Mouse (Mus musculus): ENCODE results near the gene Arhgap27.
"Not testable (repeated sequence)": the region's sequence is repeated elsewhere in the genome, so short reads cannot be mapped to it uniquely, and the experiment has no call there.

The Arhgap27 gene

DNA sequence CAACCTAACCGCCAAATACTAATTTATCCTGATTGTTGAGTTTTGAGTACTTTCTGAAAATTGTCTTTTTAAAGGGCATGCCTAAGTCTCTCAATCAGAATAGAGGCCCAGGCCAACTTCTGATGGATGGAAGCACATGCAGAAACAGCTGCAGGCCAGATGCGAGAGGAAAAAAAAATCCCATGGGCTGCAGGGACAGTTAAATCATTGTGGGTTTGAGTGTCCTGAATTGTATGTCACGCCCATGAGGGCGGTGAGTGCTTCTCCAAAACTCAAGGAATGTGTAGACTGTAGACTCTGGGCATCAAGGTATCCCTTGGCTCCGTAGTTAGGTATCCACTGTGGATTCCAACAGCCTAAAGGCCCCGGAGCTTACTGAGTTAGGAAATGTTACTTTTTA, 69.4 kb downstream of the Arhgap27 start:
- DNase-seq (ENCODE audit: low spot score in 2 of 2), result no peak

DNA sequence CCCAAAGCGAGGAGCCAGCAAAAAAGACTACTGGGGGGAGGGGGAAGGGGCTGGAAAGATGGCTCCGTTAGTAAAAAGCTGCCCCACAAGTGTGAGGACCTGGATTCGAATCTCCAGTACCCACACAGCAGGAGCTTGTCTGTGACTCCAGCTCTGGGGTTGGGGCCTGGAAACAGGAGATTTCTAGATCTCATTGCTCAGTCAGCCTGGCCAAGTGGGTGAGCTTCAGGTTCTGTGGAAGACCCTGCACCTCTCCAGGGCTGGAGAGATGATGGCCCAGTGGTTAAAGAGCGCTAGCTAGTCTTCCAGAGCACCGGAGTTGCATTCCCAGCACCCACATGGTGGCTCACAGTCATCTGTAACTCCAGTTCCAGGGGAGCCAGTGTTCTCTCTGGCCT, 70.6 kb downstream of the Arhgap27 start:
- DNase-seq (ENCODE audit: low spot score in 2 of 2), result no peak

DNA sequence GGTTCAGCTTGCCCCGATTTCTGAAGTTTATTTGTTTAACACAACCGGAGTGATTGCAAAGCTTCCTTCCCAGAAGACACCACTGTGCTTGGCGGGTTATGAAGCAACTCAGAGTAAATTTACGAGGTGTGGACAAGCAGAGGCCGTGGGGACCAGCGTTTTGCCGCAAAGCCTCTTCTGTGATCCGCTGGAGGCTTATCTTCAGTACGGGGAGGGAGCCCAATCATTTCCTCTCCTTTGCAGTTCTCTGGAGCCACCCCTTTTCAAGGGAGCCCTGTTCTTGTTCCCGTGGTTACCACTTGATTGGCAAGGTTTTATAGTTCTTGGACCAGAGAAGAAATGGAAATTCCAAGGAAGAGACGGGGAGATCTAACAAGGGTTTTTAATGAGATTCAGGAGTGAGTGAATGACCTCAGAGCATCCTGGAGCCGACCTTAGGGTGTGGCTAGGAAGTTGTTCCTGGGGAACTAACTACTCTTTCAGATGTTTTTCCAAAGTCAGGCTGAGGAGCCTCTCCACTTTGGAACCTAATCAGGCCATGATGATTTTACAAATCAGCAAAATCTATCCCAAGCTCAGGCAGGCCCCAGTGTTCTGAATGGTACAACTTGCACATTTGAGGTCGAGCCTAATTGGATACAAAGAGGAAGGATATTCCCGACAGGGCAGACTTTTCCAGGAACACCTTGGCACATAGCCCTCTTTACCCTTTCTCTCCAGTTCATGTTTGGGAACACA, 71.2 kb downstream of the Arhgap27 start:
- DNase-seq (ENCODE audit: low spot score in 2 of 2), result no peak

DNA sequence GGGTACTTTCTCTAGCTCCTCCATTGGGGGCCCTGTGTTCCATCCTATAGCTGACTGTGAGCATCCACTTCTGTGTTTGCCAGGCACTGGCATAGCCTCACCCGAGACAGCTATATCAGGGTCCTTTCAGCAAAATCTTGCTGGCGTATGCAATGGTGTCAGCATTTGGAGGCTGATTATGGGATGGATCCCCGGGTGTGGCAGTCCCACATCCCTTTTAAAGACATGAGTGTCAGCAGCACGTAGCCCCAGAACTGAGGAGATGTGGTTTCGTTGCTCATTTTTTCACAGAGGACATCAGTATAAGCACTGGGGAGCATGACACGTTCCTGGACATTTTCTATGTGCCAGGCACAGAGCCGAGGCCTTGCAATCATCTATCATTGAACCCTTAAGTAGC, 72.7 kb downstream of the Arhgap27 start:
- not testable (repeated sequence) for DNase-seq (ENCODE audit: low spot score in 2 of 2)

DNA sequence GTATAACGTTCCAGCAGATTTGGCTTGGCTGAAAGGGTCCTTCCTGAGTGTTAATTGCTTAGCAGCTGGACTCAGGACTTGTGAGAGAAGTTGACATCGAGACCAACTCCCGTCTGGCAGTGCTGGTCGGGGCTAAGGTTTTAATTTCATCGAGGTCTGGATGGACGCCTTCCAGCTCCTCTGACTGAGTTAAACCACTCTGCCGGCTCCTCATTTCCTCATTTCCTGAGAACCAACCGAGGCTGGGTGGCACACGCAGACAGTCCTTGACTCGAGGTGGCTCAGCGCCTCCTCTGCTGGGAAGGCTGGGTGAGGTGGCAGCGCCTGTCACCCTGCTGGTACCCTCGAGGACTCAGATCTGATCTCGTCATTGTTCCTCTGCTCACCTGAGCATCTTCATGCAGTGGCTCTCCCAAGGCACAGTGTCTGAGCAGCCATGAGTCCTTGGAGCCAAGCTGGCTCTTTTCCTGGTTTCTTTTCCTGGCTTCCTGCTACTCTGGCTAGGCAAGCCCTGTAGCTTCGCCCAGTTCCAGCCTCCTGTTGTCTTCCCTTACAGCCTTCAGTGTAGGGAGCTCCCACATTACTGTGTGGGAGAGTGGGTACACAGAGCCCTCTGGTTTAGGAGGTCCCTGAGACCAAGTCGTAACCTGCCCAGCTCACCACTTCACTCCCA, 75.1 kb downstream of the Arhgap27 start:
- DNase-seq (ENCODE audit: low spot score in 2 of 2), result no peak

DNA sequence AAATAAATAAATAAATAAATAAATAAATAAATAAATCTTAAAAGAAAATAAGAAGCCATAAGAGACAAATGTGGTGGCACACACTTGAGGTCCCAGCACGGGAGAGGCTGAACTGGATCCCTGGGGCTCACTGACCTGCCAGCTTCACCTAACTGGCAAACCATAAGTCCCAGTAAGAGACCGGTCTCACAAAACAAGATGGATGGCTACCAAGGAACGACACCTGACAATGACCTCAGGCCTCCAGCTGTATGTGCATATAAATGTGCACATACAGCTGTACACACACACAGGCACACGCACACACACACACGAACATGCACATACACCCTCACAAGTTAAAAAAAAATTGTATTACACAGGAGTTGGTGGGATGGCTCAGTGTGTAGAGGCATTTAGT, 76.6 kb downstream of the Arhgap27 start:
- no peak for DNase-seq (ENCODE audit: low spot score in 2 of 2)

DNA sequence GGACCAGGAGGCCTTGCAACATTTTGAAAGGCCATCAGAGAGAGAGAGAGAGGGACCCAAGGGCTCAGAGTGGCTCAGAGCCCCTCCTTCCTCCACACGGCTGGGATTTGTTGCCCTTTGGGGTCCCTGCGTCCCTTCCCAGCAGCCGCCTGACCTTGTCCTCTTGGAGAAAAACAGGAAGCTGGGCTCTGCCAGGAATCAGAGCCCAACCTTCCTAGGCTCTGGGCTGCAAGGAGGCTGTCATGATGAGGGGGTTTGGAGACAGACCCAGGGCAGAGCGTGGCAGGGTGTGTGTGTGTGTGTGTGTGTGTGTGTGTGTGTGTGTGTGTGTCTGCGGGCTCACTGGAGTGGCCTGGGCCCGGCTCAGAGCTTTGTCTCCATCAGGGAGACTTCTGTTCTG, 77.5 kb downstream of the Arhgap27 start:
- no peak for DNase-seq (ENCODE audit: low spot score in 2 of 2)

DNA sequence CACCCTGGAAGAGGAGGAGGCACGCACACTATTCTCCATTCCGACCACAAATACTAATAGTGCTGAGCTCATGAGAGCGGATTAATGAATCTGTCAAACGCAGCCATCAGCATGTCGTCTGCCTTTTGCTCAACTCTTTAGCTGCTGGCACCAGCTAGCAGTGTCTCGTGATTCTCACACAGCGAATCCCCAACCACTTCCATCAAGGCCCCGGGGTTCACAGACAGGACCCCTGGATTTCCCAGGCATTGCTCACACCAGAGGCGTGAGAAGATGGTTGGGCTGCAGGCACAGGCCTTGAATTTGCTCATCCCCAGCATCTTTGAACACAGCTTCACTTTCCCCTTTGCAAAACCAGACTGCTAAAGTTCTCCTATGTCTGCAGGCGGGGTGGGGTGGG, 78.2 kb downstream of the Arhgap27 start:
- DNase-seq (ENCODE audit: low spot score in 2 of 2), result no peak

DNA sequence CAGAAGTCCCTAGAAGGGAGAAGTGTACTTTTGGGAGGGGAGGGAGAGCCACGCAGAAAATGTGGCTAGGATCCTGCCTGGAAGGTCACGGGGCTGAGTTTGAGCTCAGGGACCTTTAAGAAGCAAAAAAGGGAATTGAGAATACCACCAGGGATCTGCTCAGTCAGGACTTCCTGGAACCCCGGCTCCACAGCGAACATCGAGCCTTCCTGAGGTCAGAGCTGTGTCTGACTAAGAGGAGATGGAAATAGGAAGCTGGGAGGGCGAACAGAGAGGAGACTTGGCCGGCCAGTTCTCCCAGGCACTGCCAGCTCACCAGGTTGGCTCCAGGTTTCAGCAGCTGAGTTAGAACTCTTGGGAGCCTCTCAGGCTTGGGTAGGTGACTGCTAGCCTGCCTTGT, 81.7 kb downstream of the Arhgap27 start:
- no peak for DNase-seq (ENCODE audit: low spot score in 2 of 2)
